Mouse (Mus musculus): Measurements from ENCODE around the gene Dnah7c.

DNA sequence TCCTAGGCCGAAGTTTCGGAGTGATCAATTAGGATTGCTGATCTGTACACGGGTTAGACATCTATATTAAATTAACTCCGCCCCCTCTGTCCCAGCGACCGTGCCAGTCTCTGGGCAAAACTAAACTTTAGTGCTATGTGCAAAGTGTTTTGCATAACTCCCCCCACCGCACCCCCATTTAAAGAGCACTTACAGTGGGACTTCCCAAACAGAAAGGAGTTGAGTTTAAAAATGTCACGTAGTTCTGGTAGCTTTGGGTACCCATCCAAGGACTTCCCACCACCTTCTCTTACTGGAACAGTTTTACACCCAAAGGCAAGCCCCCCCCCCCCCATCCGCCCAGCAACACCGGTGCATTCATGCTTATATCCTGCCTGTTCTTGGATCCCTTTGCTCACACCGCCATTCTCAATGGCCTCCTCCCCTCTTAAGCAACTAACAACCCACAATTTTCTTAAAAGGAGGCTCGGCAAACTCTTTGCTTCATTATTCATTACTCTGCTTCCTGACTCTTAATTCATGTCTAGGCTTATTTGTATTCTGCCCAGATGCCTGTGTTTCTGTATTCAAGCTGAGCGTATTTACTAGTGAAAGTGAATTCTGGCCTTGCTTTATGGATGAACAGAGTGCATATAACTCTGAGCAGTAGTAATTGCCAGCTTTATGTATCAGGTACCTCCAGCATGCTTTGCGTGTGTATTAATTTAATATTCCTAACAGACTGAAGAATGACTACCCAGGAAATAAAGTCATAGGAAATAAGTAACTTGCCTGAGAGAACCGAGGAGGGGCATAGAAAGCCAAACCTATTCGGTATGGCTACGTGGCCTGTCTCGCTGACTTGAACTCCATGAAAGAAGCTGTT, 428.9 kb downstream of the Dnah7c start:
- no peak for TF ChIP-seq CTCF (IDR thresholded peaks at IDR 0.05)
- TF ChIP-seq POLR2A (IDR thresholded peaks at IDR 0.05; ENCODE audit: insufficient read depth, low read depth, low read length): peak; percentile 88; the same call in 1 of the 2 replicates
- no peak for TF ChIP-seq EP300 (IDR thresholded peaks at IDR 0.05; ENCODE audit: insufficient read depth, low read depth, low read length)
